Mouse (Mus musculus): ENCODE data around the gene Tanc1. TPM values are rescaled to one million over a fixed set of nuclear protein-coding genes. Genes with fewer than 3 reads are reported as not detected.

Tanc1 gene
- polyA plus RNA-seq, 1 experiment, result 5.2 TPM

DNA sequence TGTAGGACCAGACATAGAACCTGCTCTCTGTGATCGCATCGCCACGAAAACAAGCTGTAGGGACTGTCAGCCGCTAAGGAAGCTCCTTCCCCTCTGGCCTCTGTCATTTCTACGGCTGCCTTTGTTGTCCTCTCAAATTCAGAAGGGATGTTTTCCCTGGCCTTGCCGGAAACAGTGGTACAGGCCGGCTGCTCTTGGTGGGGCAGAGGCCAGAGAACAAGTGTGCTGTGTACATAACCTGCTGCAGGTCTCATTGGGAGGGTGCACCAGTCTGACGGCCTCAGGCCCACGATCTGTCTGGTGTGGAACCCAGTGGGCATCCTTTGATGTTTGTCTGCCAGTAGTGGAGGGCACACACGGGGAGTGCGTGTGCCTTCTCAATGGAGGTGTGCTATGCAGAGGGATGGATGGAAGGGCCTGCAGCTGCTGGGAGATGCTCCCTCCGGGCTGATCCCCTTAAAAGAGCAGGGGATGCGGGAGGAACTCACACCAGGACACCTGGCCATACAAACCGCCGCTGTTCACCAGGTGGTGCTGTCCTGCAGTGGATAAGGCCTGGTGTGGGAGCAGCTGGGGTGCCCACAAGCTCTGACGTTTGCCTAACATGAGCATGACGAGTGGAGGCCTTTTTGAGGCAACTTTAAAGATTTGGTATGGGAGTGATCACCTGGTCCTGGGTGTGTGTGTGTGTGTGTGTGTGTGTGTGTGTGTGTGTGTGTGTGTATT, 63.6 kb downstream of the Tanc1 start:
- DNase-seq (ENCODE audit: low read depth, low spot score), result no peak

DNA sequence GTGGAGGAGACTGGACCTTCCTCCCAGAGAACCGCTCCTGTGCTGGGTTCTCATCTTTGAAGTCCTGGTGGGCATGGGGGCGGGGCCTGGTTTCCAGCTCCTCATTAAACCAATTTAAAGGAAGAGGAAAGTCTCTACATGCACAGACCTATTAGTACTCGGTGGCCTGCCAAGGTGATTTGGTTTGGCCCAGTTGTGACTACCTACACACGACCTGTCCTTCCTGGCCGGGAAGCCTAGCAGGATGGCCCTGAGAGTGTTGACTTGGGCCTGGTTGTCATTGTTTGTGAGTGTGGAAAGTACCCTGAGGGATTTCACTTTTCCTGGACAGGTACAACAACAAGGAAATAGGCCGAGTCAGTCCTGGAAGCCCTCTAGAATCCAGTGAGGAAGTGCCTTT, 64.2 kb downstream of the Tanc1 start:
- WGBS, result 55% methylated on average over 6 of the region's 6 CpGs
- DNase-seq (ENCODE audit: low read depth, low spot score), result no peak

More for the DNA sequence above, 63.6 kb downstream of the Tanc1 start:
- WGBS, result 52% methylated on average over 17 of the region's 17 CpGs

DNA sequence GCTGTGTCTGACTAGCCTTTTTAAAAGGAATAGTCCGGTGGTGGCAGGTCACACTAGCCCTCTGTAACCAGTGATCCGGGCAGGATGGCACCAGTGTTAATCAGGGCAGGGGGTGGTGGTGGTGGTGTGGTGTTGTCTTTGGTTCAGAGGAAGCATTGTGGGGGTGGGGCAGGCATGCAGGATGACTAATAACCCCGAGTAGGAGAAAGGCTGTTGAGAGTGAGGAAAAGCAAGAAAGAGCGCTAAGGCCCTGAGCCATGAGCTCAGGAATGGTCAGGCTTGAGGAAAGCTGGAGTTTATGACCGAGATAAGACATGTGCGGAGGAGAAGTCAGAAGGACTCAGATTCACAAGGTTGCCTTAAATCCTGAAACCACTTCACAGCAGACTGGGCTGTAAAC, 64.6 kb downstream of the Tanc1 start:
- DNase-seq (ENCODE audit: low read depth, low spot score), result no peak
- WGBS, result 22% methylated on average over 6 of the region's 6 CpGs

DNA sequence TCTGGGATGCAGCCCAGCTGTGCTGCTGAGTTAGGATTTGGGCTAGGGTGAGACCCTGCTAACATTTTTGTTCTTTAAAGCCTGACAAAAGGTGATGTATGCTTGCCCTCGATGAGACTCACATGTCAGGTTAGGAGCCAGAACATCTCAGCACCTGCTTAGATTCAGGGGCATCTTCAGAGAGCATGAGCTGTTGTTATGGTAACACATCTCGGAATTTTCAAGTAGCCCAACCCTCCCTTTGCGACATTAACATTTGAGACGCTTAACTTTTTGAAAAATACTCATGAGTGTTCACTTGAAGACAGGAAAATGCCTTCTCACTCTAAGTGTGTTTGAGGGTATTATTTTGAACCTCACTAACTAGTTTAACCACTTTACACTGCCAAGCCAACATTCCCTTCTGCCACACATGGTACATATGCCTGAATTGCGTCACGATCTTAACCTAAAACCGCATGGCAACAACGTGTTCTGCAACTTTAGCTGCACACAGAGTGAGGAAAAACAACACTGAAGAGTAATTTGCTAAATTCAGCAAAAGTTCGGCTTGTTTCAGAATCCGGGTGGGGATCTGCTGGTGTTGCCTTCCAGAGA, 67.7 kb downstream of the Tanc1 start:
- DNase-seq (ENCODE audit: low read depth, low spot score), result no peak
- WGBS, result 78% methylated on average over 10 of the region's 10 CpGs

DNA sequence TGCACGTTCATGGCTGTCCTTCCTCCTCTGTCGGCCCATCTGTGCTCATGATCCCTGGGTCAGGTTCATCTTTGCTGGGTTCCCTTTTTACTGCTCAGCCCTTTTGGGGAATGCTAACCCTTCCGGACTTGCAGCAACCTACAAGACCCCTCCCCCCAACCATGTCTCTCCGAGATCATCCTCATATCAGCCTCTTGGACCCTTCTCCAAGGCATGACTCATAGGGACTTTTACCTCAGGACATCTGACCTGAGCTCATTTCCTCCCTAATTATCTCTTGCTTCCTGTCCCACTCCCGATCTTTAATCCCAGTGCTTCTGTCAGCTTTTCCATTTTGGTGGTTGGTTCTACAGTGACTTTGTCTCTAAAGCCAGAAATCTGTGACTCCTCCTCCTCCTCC, 68.9 kb downstream of the Tanc1 start:
- DNase-seq (ENCODE audit: low read depth, low spot score), result no peak
- WGBS, result 49% methylated on average over 5 of the region's 5 CpGs

DNA sequence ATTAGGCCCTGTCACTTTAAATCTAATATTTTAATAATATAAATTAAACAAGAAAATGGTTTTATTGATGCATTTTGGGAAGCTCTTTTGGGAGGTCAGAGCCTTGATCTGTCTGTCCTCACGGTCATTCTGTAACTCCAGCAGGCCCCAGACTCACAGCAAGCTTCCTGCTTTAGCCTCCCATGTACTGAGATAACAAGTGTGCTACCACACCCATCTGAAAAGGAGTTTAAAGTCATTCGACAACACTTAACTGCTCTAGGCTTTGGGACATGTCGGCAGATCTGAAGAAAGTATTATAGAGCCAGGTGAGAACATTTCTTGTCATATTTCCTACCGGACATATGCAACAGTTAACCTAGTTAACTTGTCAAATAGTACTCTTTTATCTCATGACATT, 69.3 kb downstream of the Tanc1 start:
- DNase-seq (ENCODE audit: low read depth, low spot score), result no peak
- WGBS, result 33% methylated on average over 4 of the region's 4 CpGs

DNA sequence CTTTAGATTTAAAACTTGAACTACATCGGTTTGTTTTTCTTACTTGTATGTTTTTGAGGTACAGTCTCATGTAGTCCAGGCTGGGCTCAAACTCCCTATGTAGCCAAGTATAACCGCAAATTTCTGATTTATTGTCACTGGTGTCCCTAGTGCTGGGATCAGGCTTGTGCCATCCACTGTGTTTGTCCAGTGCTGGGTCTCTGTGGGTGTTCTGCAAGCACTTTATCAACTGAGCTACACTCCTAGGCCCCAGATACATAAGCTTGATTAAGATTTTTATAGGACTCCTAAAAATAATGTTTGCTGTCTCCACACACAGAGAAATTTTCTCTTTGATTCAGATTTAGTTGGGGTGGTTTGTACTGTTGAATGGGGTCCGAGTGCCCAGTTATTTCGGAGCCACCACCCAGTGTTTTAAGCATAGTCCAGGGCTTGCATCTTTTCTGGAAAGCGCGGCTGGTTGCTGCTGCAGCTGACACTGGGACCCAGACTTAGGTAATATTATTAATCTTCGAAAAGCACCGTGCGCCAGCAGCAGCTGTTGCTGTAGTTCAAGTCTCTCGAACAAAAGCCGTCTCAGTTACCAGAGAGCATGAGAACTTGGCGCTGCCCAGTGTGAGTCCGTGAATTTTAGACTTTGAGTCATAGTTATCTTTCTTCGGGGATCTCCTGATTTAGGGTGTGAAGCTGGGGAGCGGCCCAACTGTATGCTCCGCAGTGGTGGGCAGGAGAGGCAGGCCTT, 73.2 kb downstream of the Tanc1 start:
- DNase-seq (ENCODE audit: low read depth, low spot score), result no peak
- WGBS, result 47% methylated on average over 16 of the region's 16 CpGs

DNA sequence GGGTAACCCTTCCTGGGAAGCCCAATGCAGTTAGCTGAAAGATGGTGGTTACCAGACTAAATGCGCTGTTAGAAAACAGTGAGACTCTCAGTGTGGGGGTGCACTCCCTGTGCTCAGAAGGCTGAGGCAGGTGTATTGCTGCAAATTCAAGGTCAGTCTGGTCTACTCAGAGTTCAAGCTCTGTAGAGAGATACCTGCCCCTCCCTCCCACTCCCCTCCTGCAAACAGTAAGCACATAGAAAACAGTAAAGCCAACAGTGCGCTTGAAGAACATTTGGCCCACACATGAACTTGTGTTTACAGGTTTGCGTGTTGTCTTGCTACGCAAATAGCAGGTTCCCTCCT, 73.7 kb downstream of the Tanc1 start:
- DNase-seq (ENCODE audit: low read depth, low spot score), result no peak
- 59% methylated on average over 4 of the region's 4 CpGs for WGBS

DNA sequence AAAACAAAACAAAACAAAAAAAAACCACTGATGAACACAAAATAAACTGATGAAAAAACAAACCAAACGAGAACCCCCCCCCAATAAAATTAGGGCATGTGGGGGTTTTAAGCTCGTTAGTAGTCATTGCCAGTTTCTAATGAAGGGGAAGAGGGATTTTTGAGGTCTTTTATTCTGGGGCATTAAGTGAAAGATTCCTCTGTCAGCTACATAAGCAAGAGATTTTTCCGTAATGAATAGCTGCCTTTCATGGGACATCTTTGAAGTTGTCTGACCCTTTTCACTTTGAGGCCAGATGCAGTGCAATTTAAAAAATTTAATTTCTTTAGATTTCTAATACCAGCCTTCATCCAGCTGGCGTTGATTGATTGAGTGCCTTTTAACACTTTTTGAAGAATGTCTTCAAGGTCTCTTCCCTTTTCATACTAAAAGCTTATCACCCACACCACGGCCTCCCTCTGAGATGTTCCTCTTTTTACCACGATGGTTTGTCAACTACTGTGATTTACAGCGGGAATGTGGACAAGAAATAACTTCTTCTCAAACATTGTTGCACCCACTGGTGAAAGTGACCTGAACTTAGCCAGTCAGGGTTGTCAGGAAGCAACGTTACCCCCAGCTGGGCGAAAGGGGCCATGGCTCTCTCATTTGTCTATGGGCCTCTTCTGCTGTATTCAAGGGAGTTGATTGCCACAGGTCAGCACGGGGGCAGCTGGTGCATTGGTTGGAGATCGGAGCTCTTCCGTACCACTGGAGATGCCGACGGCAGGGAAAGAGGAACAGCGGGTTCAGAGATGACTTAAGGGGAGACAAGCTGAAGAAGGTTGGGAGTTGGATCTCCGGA, 76.6 kb downstream of the Tanc1 start:
- 79% methylated on average over 16 of the region's 16 CpGs for WGBS

DNA sequence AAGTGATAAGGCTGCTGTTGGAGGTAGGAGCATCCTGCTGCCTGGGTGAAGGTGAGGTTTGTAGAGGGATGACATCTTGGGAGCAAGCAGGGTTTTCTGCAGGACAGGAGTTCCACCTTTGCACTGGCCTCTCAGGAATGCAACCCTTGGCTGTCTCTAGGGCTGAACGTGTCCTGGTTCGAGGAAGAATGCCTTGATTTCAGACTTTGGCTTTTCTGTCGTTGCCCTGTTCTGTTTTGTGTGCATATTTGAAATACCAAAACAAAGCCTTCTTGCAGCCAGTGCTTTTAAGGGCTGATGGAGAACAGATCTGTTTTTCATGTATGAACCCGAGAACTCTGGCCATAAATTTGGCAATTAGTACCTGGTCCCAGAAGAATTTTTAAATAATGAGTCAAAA, 79.3 kb downstream of the Tanc1 start:
- DNase-seq (ENCODE audit: low read depth, low spot score), result no peak
- 60% methylated on average over 4 of the region's 4 CpGs for WGBS

More for the DNA sequence above, 76.6 kb downstream of the Tanc1 start:
- no peak for DNase-seq (ENCODE audit: low read depth, low spot score)

DNA sequence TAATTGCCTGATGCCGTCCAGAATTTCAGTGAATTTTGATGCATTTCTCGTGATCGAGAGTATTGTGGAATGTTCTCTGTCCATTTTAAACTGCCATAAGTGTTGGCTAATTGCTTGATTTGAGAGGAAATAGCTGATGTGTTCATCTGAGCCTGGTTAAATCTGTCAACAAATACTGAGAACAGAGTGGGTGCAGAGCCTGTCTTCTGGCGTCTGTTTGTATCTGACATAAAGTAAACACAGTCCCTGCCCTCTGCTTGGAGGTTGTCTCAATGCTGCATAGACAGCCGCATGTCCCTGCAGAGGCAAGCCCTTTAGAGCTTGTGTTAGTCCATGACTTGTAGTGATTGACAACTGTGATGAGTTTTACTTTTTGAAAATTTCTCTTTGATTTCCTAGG, 81.6 kb downstream of the Tanc1 start:
- DNase-seq (ENCODE audit: low read depth, low spot score), result no peak
- 47% methylated on average over 5 of the region's 5 CpGs for WGBS

DNA sequence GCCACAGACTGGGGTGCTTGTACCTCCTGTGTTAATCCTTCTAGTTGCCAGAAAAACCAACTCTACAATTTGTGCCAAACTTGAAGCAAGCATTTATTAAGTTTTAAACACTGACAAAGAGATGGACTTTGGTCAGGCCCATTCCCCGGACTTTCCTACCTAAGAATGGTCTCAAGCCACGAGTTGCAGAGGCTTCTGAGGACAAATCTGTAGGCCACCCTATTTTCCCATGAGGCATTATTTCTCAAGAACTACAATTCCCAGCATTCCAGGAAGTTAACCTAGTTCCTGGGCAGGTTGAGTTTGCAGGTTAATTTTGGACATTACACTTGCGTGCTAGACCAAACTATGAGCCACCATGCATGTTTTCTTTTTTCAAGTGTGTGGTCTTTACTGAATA, 85.3 kb downstream of the Tanc1 start:
- 50% methylated on average over 3 of the region's 3 CpGs for WGBS
- DNase-seq (ENCODE audit: low read depth, low spot score), result no peak

DNA sequence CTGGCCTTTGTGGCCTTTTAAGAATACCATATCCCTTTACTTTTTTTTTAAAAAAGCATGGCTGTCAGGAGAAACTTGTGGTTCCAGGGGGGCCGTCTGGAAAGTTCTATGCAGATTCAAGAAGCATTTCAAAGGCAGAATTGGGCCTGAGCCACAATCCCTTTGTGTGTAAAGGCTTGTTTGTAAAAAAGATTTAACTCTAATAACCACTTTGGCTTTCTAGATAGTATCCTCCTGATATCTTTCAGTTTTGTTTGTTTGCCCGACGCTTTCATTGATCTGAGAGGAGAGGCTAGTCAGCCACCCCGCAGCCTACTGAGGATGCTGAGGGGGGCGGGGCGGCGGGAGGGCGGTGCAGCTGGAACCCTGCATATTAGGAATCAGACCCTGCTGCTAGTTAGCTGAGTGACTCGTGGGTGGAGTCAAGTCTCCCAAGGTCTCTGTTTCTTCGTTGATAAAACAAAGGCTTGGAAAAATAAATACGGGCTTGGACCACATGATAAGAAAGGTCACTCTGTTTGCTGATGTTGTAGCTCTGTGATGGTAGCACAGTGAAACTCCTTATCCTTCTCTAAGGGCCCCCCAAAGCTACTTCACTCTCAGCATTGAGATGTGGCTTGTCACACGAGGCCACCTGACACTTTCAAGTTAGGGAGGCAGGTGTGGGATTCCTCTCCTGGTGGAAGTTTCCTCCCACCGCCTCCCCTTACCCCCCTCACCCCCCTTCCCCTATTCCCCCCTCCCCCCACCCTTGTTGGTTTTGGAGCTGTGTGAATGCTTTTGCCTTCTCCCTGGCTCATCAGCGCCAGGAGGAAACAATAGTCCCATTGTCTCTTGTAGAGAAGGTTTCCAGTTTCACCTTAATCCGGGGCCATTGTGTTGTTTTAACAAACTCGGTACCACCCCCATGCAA, 86.1 kb downstream of the Tanc1 start:
- 9% methylated on average over 16 of the region's 16 CpGs for WGBS
- DNase-seq (ENCODE audit: low read depth, low spot score), result no peak

DNA sequence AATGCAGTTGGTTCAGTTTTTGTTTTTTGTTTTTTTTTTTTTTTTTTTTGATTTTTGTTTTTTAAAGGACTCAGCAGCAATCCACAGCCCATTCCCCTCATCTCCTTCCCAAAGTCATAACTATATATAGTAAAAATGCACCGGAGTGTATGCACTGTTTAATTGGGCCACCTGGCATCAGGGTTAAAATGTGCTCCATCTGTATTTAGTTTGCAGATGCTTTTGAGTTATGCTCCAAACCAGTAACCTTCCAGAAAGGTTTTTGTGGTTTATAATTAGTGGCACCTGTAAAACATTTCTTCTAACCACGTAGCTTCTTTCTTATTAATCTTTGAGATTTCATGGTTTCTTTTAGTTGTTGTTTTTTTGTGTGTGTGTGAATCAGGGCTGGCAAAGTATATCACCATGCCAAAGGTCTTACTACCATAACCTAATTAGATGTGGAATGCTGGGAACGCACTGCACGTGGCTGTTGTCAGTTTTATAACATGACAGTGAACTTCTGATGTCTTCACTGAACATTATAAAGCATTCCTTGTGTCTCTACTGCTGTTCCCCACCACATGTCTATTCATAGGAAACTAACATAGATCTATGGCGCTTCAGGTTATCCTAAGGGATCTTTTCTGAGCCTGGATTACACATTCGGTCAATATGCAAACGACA, 86.9 kb downstream of the Tanc1 start:
- no peak for DNase-seq (ENCODE audit: low read depth, low spot score)
- 51% methylated on average over 7 of the region's 7 CpGs for WGBS

DNA sequence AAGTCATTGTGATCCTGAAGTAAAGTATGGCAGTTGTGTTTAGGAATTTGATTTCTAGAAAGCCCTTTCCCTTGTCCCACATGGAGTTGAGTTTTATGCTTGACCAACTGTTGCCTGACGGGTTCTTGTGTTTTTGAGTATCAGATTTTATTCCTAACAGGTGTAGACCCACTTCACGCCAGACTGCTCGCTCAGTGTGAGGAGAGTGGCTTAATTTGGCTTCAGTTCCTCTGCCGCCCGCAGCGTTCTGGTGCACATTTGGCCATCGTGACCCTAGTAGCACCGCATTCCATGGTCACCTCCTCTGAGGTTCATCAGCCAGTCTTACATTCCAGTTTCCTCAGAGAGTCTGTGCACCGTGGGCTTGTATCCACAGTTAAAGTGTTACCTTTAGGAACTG, 88.1 kb downstream of the Tanc1 start:
- no peak for DNase-seq (ENCODE audit: low read depth, low spot score)
- 92% methylated on average over 9 of the region's 9 CpGs for WGBS

DNA sequence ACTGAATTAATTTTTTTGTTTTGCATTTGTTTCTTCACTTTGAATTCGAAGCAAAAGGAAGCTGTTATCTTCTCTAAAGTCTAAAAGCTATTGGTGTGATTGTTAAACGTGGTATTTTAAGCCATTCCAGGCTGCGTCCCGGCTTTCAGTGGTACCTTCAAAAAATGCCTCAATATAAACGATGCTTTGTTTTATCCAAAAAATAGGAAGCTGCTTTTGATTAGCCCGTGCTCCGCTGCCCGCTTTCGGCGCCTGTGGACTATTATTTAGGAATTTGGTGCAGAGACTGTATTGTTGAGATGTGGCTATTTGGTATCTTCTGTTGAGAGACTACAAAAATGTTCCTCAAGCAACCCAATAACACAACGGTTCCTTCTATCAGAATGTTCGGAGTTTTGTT, 93.4 kb downstream of the Tanc1 start:
- 94% methylated on average over 12 of the region's 12 CpGs for WGBS
- DNase-seq (ENCODE audit: low read depth, low spot score), result no peak

DNA sequence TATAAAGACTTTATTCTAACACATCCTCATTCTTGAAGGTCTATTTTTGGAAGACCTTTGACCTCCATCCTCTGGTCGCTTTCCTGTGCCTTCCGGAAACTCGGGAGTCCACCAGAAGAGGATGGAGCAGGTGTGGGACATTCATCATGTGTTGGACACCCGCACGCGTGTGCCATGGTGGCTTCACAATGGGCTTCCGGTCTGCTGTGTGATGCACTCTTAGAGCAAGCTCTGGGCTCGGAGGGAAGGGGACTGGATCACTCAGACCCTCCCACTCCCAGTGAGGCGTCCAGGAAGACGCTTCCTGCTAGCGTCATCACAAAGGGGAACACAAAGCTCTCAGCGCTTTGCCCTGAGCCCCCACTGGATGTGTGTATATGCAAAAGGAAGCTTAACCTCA, 95.0 kb downstream of the Tanc1 start:
- 82% methylated on average over 12 of the region's 12 CpGs for WGBS

DNA sequence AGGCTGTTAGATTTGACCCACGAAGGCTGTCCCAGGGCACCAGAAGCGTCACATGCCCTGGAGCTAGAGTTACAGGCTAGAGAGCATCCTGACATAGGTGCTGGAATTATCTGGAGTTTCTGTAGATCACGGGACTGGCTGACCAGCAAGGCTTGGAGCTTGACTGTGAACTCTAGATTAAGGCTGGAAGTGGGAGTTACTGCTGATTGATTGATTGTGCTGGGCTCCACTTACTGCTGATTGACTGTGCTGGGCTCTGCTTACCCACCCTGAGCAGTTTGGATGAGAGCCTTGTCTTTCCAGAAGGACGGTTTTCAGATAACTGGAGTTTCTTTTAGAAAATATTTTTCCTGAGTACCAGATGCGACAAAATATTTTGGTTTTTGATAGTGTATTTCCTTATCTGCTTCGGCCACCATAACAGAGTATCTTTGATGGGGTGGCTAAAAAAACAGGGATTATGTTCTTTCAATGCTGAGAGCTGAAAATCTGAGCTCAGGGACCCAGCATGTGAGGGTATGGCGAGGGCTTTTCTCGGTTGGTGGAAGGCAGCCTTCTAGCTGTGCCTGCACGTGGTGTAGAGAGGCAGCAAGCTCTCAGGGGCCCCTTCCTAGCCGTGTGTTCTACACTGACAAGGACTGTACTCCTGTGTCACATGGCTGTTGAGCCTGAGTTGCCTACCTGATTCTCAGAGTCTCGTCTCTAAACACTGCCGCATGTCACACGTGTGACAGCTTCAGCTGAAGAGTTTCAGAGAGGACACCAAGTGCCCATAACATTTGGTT, 96.3 kb downstream of the Tanc1 start:
- no peak for DNase-seq (ENCODE audit: low read depth, low spot score)
- 82% methylated on average over 13 of the region's 13 CpGs for WGBS

More for the DNA sequence above, 95.0 kb downstream of the Tanc1 start:
- DNase-seq (ENCODE audit: low read depth, low spot score), result no peak

All from large intestine, adult 2 months (tissue).